Mouse (Mus musculus): ENCODE results near the gene Depdc7.

Depdc7 gene

DNA sequence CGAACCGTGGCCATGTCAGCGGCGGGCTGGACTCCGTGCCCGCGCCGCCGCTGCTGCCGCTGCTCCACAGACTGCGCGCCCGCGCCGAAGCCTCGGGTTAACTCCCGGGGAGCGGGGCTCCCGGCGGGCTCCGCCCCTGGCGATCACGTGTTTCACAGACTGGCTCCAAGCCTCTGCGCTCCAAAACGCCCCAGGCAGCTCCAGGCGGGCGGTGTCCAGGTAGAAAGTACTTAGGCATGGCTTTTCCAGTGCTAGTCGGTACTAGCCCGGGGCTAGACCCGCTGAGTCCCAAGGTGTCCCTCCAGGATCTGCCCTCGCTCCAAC, at the start of gene Depdc7:
Depdc7 (minus strand) TSS at position 138 of the 324 bp plus-strand sequence.
- peak; percentile 74 for DNase-seq (ENCODE audit: low spot score)

GRCm38 (mm10) chr2:104774763-104775162, 32.1 kb upstream of the Depdc7 start:
- DNase-seq (ENCODE audit: low spot score) = peak; percentile 50

DNA sequence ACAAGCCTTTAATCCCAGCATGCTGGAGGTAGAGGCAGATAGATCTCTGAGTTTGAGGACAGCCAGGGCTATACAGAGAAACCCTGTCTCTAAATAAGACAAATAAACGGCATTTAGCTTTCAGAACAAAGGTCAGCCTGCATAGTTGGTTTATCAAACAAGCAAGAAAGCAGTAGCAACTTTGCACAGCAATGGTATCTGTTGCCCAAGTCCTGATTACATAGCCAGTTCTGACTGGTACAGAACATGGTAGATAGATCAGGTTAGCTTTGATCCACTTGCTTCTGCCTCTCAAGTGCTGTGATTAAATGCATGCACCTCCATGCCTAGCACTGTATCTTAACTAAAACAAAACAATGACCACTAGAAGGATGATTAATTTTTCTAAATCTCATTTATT, 26.0 kb upstream of the Depdc7 start:
- no peak for DNase-seq (ENCODE audit: low spot score)

DNA sequence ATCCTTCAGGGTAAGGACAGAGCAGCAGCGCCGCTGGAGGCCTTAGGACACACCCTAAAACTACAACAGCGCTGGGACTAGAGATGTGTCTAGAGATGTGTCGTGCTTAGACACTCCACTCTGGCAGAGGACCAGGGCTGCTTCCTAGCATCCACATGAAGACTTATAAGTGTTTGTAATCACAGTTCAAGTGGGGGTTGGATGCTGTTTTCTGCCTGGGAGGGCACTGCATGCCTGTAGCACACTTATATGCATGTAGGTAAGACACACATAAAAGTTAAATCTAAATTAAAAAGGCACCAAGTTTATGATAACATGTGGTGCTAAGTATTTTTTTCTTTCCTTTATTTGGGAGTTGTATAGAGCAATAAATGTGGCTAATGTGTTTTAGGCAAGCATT, 21.3 kb upstream of the Depdc7 start:
- no peak for DNase-seq (ENCODE audit: low spot score)

- DNase-seq (ENCODE audit: low spot score) = no peak
These were observed 20.5 kb upstream of the Depdc7 start for GRCm38 (mm10) chr2:104763134-104763703.

GRCm38 (mm10) chr2:104750611-104751010, 7.9 kb upstream of the Depdc7 start:
- peak; percentile 34 for DNase-seq (ENCODE audit: low spot score)

DNA sequence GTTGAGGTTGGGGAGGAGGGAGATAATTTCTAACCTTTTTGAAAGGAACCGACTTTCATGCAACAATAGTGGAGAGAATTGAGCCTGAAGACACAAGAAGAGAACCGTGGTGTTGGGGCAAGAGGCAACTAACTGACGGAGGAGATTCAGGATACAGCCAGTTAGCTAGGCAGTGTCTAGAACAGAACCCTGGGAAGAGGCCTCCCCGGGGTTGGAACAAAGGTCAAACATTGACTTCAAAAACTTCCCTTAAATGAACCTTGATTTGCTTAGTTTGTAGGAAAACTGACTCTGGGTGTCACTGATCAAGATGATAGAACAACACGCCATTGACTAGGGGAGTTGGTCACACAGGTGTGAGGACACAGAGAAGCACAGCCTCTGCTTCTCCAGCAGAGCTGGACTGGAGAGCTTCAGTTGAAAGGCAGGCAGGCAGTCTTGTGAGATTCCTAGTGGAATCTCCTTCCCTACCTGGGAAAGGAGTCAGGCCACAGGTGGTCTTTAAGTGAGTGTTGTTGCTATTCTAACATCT, 6.0 kb upstream of the Depdc7 start:
- DNase-seq (ENCODE audit: low spot score) = no peak

DNA sequence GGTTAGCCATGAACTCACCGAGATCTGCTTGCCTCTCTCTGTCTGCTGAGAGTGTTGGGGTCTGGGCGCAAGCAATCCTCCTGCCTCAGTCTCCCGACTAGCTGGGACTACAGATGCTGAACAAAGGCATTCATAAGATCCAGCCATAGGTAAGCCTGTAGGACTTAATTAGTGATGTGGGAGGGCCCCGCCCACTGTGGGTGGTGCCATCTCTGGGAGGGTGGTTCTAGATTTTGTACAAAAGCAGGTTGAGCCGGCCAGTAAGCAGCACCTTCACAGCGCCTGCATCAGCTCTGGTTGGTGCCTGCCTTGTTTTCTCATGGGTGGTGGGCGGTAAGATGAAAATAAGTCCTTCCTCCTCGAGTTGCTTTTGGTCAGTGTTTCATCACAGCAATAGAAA, 3.6 kb upstream of the Depdc7 start:
- no peak for DNase-seq (ENCODE audit: low spot score)

DNA sequence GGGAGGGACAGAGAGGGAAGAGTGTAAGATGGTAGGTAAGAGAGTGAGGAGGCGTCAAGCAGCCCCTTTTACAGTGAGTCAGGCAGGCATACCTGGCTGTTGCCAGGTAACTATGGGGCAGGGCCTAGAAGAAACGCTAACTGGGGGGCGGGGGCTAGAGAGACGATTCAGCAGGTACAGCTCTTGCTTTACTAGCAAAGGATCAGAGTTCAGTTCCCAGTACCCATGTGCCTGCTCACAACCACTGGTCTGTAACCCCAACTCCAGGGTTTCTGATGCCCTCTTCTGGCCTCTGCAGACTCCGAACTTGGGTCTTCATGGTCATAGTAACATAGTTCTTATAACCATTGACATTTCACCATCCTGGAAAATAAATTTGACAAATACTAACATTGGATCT, 1.3 kb upstream of the Depdc7 start:
- DNase-seq (ENCODE audit: low spot score) = no peak

- no peak for DNase-seq (ENCODE audit: low spot score)
These were observed 482 bp upstream of the Depdc7 start for GRCm38 (mm10) chr2:104743160-104743559.

GRCm38 (mm10) chr2:104741896-104742740, 560 bp downstream of the Depdc7 start:
- DNase-seq (ENCODE audit: low spot score) = no peak

DNA sequence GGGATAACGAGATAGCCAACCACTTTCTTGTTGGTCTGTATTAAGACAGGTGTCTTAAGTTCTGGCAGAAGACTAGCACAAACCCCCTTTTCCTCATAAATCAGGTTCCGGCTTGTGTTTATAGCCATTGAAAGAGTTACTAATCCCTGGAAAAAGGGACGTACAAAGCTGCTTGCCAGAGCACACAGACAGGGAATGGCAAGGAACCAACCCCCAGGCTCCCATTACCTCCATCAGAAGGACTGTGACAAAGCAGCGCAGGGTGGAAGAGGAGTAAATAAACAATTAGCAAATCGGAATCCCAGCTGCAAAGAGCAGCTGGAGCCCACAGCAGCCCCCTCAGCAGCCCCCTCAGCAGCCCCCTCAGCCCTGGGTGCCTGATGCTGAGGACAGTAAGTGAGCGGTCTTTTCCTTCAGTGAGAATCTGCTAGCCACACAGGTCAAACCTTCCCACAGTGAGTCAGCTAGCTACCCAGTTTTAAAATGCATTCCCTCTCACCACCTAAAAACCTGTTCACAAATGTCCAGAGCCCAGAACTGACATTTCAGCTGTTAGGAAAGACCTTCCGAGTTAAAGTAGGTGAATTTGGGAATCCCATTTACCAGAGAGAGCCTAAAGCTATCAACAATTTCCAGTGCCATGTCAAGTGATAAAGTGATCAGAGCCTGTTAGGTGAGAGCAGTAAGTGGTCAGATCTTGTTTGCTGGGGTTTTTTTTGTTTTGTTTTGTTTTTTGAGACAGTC, 1.5 kb downstream of the Depdc7 start:
- no peak for DNase-seq (ENCODE audit: low spot score)

DNA sequence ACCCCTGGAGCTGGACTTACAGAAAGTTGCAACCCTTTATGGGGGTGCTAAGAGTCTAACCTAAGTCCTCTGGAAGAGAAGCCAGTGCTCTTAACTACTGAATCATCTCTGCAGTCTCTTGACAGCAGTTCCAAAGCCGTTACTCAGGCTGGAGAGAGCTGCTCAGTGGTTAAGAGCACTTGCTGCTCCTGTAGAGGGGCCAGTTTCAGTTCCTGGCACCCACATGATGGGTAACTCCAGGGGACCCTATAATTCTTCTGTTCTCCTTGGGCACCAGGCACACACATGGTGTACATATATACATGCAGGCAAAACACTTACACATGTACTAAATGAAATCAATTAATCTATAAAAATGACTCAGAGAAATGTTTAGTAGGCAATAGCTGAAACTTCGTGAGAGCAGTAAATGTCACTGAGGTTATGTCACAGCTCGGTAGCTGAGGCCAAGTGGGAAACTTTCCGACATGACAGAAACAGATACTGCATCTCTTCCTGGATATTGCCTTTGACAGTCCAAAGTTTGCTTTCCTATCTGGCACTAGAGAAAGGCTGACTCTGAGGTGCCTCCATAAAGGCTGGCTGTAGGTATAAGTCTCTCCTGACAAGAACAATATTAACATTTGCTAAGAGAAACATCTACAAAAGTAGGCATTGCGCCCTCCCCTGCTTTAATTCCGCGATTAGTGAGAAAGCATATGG, 2.3 kb downstream of the Depdc7 start:
- no peak for DNase-seq (ENCODE audit: low spot score)

DNA sequence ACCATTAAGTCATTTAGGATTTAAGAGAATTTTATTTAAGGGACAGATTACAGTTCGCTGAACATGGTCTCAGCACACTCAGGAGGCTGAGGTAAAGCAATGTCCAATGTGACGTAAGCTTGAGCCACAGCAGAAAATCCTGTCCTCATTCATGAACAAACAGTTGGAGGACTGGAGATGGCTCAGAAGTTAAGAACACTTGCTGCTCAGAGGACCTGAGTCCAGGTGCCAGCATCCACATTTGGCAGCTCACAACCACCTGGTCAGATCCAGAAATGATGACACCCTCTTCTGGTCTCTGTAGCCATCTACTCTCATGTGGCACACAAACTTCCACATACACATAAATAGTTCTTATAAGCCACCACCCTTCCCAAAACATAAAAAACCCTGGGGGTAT, 3.0 kb downstream of the Depdc7 start:
- no peak for DNase-seq (ENCODE audit: low spot score)

DNA sequence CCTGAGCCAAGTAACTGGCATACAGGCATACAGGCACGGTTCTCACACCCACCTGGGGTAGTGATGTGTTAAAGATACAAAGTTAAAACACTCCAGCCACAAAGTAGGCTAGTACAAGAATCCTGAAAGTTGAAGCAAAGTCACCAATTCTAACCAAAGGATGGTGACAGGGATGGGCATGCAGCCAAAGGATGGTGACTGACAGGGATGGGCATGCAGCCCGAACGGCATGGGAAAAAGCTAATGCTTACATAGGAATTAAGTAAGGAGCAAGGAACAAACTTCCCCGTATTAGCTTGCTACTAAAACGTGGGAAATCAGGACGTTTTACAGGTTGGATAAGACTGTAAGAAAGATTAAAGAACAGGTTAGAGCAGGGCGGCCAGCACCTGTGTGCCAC, 6.4 kb downstream of the Depdc7 start:
- DNase-seq (ENCODE audit: low spot score) = no peak

DNA sequence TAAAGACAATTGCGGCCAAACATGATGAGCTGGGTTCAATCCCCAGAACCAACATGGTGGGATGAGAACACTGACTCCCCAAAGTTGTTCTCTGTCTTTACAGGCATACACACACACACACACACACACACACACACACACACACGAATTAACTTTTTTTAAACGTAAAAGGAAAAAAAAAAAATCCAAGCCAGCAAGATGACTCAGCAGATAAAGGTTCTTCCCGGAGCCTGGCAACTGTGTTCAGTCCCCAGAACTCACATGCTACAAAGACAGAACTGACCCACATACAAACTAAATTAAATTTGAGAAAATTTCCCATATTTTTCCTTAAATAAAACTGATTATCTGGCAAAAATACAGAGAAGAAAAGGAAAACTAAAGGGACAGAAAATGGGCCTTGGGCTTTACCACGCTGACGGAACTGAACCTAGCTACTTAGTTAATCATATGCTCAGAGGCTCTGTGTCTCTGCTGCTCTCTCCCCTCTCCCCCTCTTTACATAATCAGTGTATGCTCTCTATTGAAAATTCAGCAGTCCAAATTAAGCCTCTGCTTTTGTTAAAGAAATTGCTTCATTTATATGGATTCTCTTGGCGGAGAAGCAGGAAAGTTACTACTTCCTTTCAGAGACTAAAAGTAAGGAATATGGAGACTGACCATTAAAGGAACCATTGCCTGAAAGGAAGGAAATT, 10.0 kb downstream of the Depdc7 start:
- peak; percentile 18 for DNase-seq (ENCODE audit: low spot score)

DNA sequence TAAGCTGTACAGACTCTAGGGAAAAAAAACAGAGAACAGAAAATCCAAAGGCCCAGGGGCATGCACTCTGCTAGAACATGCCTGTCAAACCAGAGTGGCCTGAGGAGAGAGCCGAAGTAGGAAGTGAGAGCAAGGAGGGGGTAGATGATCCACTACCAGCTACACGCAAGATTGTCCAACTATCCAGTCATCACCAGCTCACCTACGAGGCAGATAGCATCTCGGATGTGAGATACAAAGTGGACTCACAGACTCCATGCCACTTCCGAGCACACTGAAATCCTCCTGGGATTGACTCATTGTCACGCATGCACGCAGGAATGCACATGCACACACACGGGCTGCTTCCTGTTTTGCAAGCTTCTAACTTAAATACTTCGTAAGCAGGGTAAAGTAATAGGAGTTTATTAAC, 10.6 kb downstream of the Depdc7 start:
- DNase-seq (ENCODE audit: low spot score) = no peak

DNA sequence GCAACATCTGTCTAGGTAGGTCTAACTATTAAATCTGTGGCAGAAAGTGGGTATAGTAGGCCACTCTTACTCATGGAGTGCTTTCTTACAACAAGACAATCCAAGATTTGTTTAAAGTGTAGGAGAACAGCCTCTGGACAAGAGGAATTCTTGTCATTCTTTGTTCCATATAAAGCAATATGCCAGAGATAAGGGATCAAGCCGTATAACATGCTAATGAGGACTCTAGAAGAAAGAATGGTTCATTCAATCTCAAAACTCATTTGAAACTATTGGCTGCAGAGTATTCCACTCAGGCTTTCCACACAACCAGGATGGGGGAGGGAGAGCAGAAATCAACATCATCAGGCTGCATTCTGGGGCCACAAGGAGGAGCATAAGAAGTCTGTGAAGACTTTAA, 15.3 kb downstream of the Depdc7 start:
- DNase-seq (ENCODE audit: low spot score) = no peak

DNA sequence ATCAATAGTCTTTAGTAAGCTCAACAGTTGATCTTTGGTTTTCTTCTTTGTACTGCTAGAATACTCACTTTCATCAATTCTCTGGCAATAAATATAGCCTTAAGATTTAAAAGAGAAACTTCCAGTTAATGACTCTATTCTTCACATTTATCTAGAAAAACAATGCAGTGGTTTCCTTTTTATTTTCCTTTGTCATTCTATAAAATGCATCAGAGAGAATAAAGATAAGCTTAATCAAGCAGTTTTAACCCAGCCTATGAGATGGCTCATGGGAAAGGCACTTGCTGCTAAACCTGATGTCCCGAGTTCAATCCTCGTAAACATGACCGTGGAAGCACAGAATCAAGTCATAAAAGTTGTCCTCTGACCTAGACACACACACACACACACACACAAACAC, 20.7 kb downstream of the Depdc7 start:
- DNase-seq (ENCODE audit: low spot score) = no peak

DNA sequence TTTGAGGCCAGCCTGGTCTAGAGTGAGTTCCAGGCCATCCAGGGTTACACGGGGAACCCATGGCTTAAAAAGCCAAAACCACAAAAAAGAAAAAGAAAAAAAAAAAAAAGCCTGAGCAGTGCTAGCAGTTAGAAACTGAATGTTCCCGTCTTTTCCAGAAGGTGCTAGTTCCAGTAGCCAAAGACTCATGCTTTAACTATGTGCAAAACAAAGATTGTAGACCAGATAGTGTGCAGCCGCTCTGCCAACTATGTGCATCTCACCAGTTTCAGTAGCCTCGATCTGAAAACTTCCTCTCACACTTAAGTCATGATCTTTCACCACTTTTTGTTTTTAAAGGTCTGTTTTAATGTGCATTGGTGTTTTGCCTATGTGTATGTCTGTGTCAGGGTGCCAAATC, 24.9 kb downstream of the Depdc7 start:
- DNase-seq (ENCODE audit: low spot score) = peak; percentile 14

DNA sequence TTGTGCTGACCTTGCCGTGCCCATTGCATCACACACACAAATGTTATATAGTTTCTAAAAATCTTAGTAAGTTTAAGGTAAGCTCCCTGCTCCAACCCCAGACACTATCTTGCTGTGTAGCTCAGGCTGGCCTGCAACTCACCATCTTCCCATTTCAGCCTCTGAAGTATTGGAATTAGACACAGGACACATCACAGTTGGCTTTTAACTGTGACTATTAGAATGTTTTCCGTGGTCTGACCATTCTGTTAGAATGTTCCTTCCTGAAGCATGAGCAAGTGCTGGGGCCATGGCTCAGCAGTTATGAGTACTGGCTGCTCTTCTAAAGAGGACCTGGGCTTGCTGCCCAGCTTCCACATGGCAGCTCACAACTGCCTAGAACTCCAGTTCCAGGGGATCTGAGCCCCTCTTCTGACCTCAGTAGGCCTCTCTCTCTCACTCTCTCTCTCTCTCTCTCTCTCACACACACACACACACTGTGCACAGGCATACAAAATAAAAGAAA, 25.4 kb downstream of the Depdc7 start:
- DNase-seq (ENCODE audit: low spot score) = peak; percentile 69

- no peak for DNase-seq (ENCODE audit: low spot score)
These were observed 26.4 kb downstream of the Depdc7 start, which contains the start of gene Pin1rt1 for GRCm38 (mm10) chr2:104716279-104716678. Gene Pin1rt1, minus strand, starts transcription at chr2:104716379.
